Mouse (Mus musculus) CH12.LX (cell line): Measurements from ENCODE around the gene Lypd4. TPM values are rescaled to one million over a fixed set of nuclear protein-coding genes. Genes with fewer than 3 reads are reported as not detected.
A peak's percentile ranks its signal among the peaks of the same experiment; 100 is the strongest.

Experiments
- DNase-seq: peaks from one replicate; pipeline ENCODE4 v3.0.0-alpha.2; 2013; ENCODE audit errors: extremely low read depth
- H3K27ac ChIP-seq: 2 replicates; pipeline ENCODE4 v1.5.1; 2012; ENCODE audit warnings: low read depth, mild to moderate bottlenecking, control low read depth, moderate library complexity; ENCODE audit not compliant: insufficient read depth
- H3K27me3 ChIP-seq: replicated peaks from 2 replicates; pipeline ENCODE3; 2012; ENCODE audit warnings: inconsistent platforms
- H3K36me3 ChIP-seq, 2 experiments: replicated peaks in 1 of 2; 2 replicates each; pipeline versions ENCODE3 to v1.6.1; 2012; ENCODE audit warnings: inconsistent platforms in 1 of 2, low read length in 1 of 2, mild to moderate bottlenecking in 1 of 2, mixed read lengths in 1 of 2, moderate library complexity in 1 of 2; ENCODE audit not compliant: control insufficient read depth in 1 of 2, insufficient read depth in 1 of 2
- H3K4me1 ChIP-seq, 2 experiments: 2 replicates each; pipeline ENCODE4 v1.6.1; 2012; ENCODE audit warnings: inconsistent platforms in 1 of 2, moderate library complexity in 1 of 2; ENCODE audit not compliant: insufficient read depth in 2 of 2, control insufficient read depth in 1 of 2
- H3K4me2 ChIP-seq: 2 replicates; pipeline ENCODE4 v1.6.1; 2012; ENCODE audit warnings: low read depth, mild to moderate bottlenecking, control low read depth; ENCODE audit not compliant: poor library complexity, insufficient read depth, severe bottlenecking
- H3K4me3 ChIP-seq, 3 experiments: fragments of 150-350 bp in 1 of 3; sonication (generic) in 1 of 3; replicated peaks in 1 of 3; 2 replicates each; pipeline versions ENCODE3 to v1.5.1; 2011 to 2012; ENCODE audit warnings: low read depth in 2 of 3, low read length in 2 of 3, mild to moderate bottlenecking in 2 of 3, moderate library complexity in 2 of 3, control low read depth in 1 of 3, improper control_type of control experiment in 1 of 3, inconsistent platforms in 1 of 3, mixed read lengths in 1 of 3; ENCODE audit not compliant: poor library complexity in 1 of 3
- H3K79me2 ChIP-seq: replicated peaks from 2 replicates; pipeline ENCODE4 v1.6.1; 2012; ENCODE audit warnings: mild to moderate bottlenecking, moderate library complexity; ENCODE audit not compliant: control insufficient read depth, poor library complexity, insufficient read depth, severe bottlenecking; ENCODE audit errors: extremely low read depth
- H3K9ac ChIP-seq: 2 replicates; pipeline ENCODE4 v1.6.1; 2012; ENCODE audit warnings: low read depth, mild to moderate bottlenecking, control low read depth, moderate library complexity; ENCODE audit not compliant: insufficient read depth
- H3K9me3 ChIP-seq: replicated peaks from 2 replicates; pipeline ENCODE3; 2012; ENCODE audit warnings: low read length, inconsistent platforms, mixed read lengths
- BHLHE40 ChIP-seq: IDR thresholded peaks from 2 replicates; pipeline ENCODE4 v1.6.1; 2011; ENCODE audit warnings: mild to moderate bottlenecking, low read depth, low read length, improper control_type of control experiment
- CHD1 ChIP-seq: IDR thresholded peaks from 2 replicates; pipeline ENCODE4 v1.6.1; 2012; ENCODE audit warnings: low read depth, low read length, improper control_type of control experiment, inconsistent platforms
- CHD2 ChIP-seq: IDR thresholded peaks from 2 replicates; pipeline ENCODE4 v1.6.1; 2011; ENCODE audit warnings: low read length, improper control_type of control experiment
- E2F4 ChIP-seq: IDR thresholded peaks from 2 replicates; pipeline ENCODE4 v1.6.1; 2011; ENCODE audit warnings: low read depth, low read length, improper control_type of control experiment; ENCODE audit not compliant: insufficient replicate concordance
- ELF1 ChIP-seq: IDR thresholded peaks from 2 replicates; pipeline ENCODE4 v1.6.1; 2014; ENCODE audit warnings: low read depth, mild to moderate bottlenecking, inconsistent platforms, low read length, improper control_type of control experiment
- EP300 ChIP-seq: IDR thresholded peaks from 2 replicates; pipeline ENCODE4 v1.6.1; 2011; ENCODE audit warnings: low read length, improper control_type of control experiment
- HCFC1 ChIP-seq: IDR thresholded peaks from 2 replicates; pipeline ENCODE4 v1.6.1; 2012; ENCODE audit warnings: low read depth, mild to moderate bottlenecking, inconsistent platforms, low read length, improper control_type of control experiment
- JUN ChIP-seq: IDR thresholded peaks from 2 replicates; pipeline ENCODE4 v1.6.1; 2011; ENCODE audit warnings: low read depth, mild to moderate bottlenecking, low read length, improper control_type of control experiment, moderate library complexity; ENCODE audit not compliant: insufficient read depth
- JUND ChIP-seq: conservative IDR thresholded peaks from 2 replicates; pipeline ENCODE4 v1.6.1; 2011; ENCODE audit warnings: low read depth, low read length, improper control_type of control experiment
- MAFK ChIP-seq: IDR thresholded peaks from 2 replicates; pipeline ENCODE4 v1.6.1; 2011; ENCODE audit warnings: low read length, improper control_type of control experiment; ENCODE audit not compliant: insufficient replicate concordance
- MAX ChIP-seq: IDR thresholded peaks from 2 replicates; pipeline ENCODE4 v1.6.1; 2011; ENCODE audit warnings: low read length, improper control_type of control experiment
- MAZ ChIP-seq: IDR thresholded peaks from 2 replicates; pipeline ENCODE4 v1.6.1; 2012; ENCODE audit warnings: low read depth, mild to moderate bottlenecking, inconsistent platforms, low read length, improper control_type of control experiment, moderate library complexity
- MEF2A ChIP-seq: IDR thresholded peaks from 2 replicates; pipeline ENCODE4 v1.6.1; 2014; ENCODE audit warnings: low read depth, mild to moderate bottlenecking, inconsistent platforms, low read length, improper control_type of control experiment, borderline replicate concordance
- MXI1 ChIP-seq: IDR thresholded peaks from 2 replicates; pipeline ENCODE4 v1.6.1; 2011; ENCODE audit warnings: mild to moderate bottlenecking, low read depth, low read length, improper control_type of control experiment
- MYC ChIP-seq: IDR thresholded peaks from 2 replicates; pipeline ENCODE4 v1.6.1; 2011; ENCODE audit warnings: low read depth, mild to moderate bottlenecking, improper control_type of control experiment, low read length
- NELFE ChIP-seq: IDR thresholded peaks from 2 replicates; pipeline ENCODE4 v1.6.1; 2011; ENCODE audit warnings: low read depth, low read length, improper control_type of control experiment
- NRF1 ChIP-seq: IDR thresholded peaks from 2 replicates; pipeline ENCODE4 v1.6.1; 2014; ENCODE audit warnings: low read depth, mild to moderate bottlenecking, inconsistent platforms, low read length, improper control_type of control experiment, moderate library complexity
- POLR2A ChIP-seq: IDR thresholded peaks from 2 replicates; pipeline ENCODE4 v1.6.1; 2011; ENCODE audit warnings: low read depth, mild to moderate bottlenecking, improper control_type of control experiment, low read length
- POLR2AphosphoS2 ChIP-seq: IDR thresholded peaks from 2 replicates; pipeline ENCODE4 v1.6.1; 2011; ENCODE audit warnings: low read depth, low read length, improper control_type of control experiment
- RAD21 ChIP-seq: IDR thresholded peaks from 2 replicates; pipeline ENCODE4 v1.6.1; 2011; ENCODE audit warnings: low read depth, mild to moderate bottlenecking, low read length, improper control_type of control experiment, moderate library complexity
- SIN3A ChIP-seq: IDR thresholded peaks from 2 replicates; pipeline ENCODE4 v1.6.1; 2012; ENCODE audit warnings: low read length, improper control_type of control experiment, inconsistent platforms
- TBP ChIP-seq: conservative IDR thresholded peaks from 2 replicates; pipeline ENCODE4 v1.6.1; 2011; ENCODE audit warnings: low read depth, low read length, improper control_type of control experiment
- TCF12 ChIP-seq: IDR thresholded peaks from 2 replicates; pipeline ENCODE4 v1.6.1; 2014; ENCODE audit warnings: low read depth, mild to moderate bottlenecking, inconsistent platforms, low read length, improper control_type of control experiment
- UBTF ChIP-seq: IDR thresholded peaks from 2 replicates; pipeline ENCODE4 v1.6.1; 2012; ENCODE audit warnings: low read depth, mild to moderate bottlenecking, inconsistent platforms, low read length, improper control_type of control experiment, moderate library complexity
- USF1 ChIP-seq: IDR thresholded peaks from 2 replicates; pipeline ENCODE4 v1.6.1; 2014; ENCODE audit warnings: low read depth, mild to moderate bottlenecking, inconsistent platforms, low read length, improper control_type of control experiment
- ZC3H11A ChIP-seq: IDR thresholded peaks from 2 replicates; pipeline ENCODE4 v1.6.1; 2012; ENCODE audit warnings: low read depth, mild to moderate bottlenecking, inconsistent platforms, low read length, improper control_type of control experiment
- ZNF384 ChIP-seq: IDR thresholded peaks from 2 replicates; pipeline ENCODE4 v1.6.1; 2012; ENCODE audit warnings: low read depth, low read length, improper control_type of control experiment, inconsistent platforms
- dilution Hi-C: fragments of 300-500 bp; cut with MboI; formaldehyde crosslinking; loops from 2 replicates; pipeline ENCODE4 v1.14.3; 2020; ENCODE audit warnings: low sequenced_read_pairs; ENCODE audit not compliant: extremely low pct_unique_long_range_greater_than_20kb, extremely low pct_ligation_motif_present
- in situ Hi-C: fragments of 300-500 bp; cut with MboI; formaldehyde crosslinking; loops from 3 replicates; pipeline ENCODE4 v1.14.3; 2019; ENCODE audit warnings: low sequenced_read_pairs, low pct_ligation_motif_present, low pct_unique_long_range_greater_than_20kb, mixed read lengths
- polyA plus RNA-seq: library from polyadenylated mRNA; unstranded; fragments of >175 nt; gene quantifications from 2 replicates; pipeline ENCODE4 v1.2.1, GENCODE M21; 2012; ENCODE audit warnings: low read depth; ENCODE audit not compliant: insufficient read length
- total RNA-seq, 2 experiments: library from RNA; depleted of rRNA; stranded (reverse); fragments of 300-350 nt in 1 of 2; fragments of >200 nt in 1 of 2; gene quantifications; 2 replicates each; pipeline ENCODE4 v1.2.3; 2012 to 2014

Lypd4 gene
- total and polyA plus RNA-seq, 3 experiments: not detected

DNA sequence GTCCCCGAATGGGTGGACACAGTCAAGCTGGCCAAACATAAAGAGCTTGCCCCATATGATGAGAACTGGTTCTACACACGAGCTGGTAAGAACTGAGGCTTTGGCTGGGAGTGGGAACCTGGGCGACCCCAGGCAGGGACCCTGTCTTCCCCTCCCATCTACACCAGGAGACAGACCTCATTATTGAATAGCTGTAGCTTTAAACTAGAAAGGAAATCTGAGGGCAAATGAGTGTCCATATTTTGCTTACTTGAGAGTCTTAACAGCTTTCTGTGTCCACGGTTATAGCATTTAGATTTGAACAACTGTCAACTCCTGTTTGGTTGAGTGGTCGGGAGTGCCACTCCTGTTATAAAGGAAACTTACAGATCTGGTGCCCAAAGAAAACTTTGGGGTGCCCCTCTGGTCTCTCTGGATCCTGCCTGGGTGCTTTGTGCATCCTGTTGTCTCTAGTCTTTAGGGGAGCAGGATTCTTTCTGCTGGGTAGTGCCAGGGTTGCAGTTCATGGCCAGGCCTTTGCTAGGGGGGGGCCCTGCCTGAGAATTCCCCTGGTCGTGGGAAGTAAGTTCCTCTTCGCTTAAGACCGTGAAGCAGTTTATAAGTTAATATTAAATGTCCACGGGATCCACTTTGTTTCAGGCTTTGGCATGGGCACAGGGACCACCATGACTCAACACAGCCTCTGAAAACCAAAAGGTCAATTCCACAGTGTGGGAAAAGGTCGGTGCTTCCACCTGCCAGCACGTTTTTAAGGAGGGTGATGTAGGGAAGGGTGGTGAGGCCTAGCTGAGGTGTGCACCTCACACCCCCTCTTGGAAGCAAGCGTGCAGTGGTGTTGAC, 15.9 kb upstream of the Lypd4 start:
- DNase-seq: no peak
- peak overlapping the region; percentile 33; the same call in 1 of the 2 replicates for H3K27ac ChIP-seq
- no peaks in the 10 kb centered on the region for H3K27me3 ChIP-seq
- in situ Hi-C loops: loop anchor here (5.0 kb wide), 1 partner anchor 67 kb away; no protein-coding TSS in a partner anchor
- no peaks in the 10 kb centered on the region for H3K9me3 ChIP-seq
- peaks cover 42% of the 10 kb centered on the region for H3K79me2 ChIP-seq
- TF ChIP-seq EP300 (0 out of 2 replicates have a peak, but pooled peaks have one; percentile 29), POLR2A (0 out of 2 replicates have a peak, but pooled peaks have one; percentile 7), MAFK (0 out of 2 replicates have a peak, but pooled peaks have one; percentile 5), ELF1 (no peak), MYC (0 out of 2 replicates have a peak, but pooled peaks have one; percentile 13), BHLHE40 (0 out of 2 replicates have a peak, but pooled peaks have one; percentile 21)
- H3K9ac ChIP-seq: peak overlapping the region; percentile 100
- dilution Hi-C loops: no loop called here
- H3K4me3 ChIP-seq: peak overlapping the region; percentile 99 to 100 (median 100)
- H3K4me2 ChIP-seq: peak overlapping the region; percentile 94
- H3K36me3 ChIP-seq: peaks cover 51 to 59% of the 10 kb centered on the region in 2 experiments
- peaks cover 0 to 36% of the 10 kb centered on the region in 2 experiments; a peak in 2 of 4 replicates for H3K4me1 ChIP-seq

DNA sequence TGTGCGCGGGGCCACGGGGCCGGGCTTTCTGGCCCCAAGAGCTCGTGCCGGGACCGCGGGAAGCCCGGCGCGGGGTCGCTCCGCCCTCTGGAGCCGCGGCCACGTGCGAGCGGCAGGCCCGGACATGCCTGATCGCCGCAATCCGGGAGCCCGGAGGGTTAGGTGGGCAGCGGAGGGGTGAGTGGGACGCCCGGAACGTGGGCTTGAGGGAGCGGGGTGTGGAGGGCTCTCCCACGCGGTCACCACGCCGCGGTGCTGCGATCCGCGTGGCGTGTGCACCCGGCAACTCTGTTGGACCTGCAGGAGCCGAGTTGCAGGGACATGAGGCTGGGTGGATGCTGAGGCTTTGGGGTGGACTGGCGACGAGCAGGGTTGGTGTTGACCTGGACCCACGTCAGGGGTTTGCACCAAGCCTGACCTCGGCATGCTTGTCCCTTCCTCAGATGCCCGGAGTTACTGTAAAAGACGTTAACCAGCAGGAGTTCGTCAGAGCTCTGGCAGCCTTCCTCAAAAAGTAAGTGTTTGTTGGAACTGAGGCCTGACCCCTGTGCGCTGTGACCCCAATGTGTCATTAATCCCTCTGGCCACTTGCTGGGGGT, 15.1 kb upstream of the Lypd4 start:
- H3K36me3 ChIP-seq: peaks cover 43 to 50% of the 10 kb centered on the region in 2 experiments
- no peaks in the 10 kb centered on the region for H3K9me3 ChIP-seq
- H3K4me1 ChIP-seq: peaks cover 0 to 27% of the 10 kb centered on the region in 2 experiments; a peak in 2 of 4 replicates
- H3K4me2 ChIP-seq: peak overlapping the region; percentile 94; the same call in 1 of the 2 replicates
- dilution Hi-C loops (no loop called here), in situ Hi-C loops (loop anchor here (5.0 kb wide), 2 partner anchors 37 to 68 kb away; no protein-coding TSS in a partner anchor)
- H3K9ac ChIP-seq: peak overlapping the region; percentile 100
- H3K4me3 ChIP-seq: peak overlapping the region; percentile 99 to 100 (median 100)
- H3K79me2 ChIP-seq: peaks cover 42% of the 10 kb centered on the region
- no peaks in the 10 kb centered on the region for H3K27me3 ChIP-seq
- peak overlapping the region; percentile 85 for H3K27ac ChIP-seq
- DNase-seq: no peak
- no peak for TF ChIP-seq TBP
- no peak for TF ChIP-seq TCF12
- no peak for TF ChIP-seq ELF1
- peak; percentile 92 for TF ChIP-seq POLR2AphosphoS2
- no peak for TF ChIP-seq RAD21
- no peak for TF ChIP-seq NRF1
- no peak; the same call in 1 of the 2 replicates for TF ChIP-seq POLR2A
- TF ChIP-seq MXI1: peak; percentile 94
- peak; percentile 30; the same call in 1 of the 2 replicates for TF ChIP-seq BHLHE40
- TF ChIP-seq JUND: no peak
- no peak; the same call in 1 of the 2 replicates for TF ChIP-seq MEF2A
- TF ChIP-seq MAFK: no peak
- TF ChIP-seq EP300: no peak
- peak; percentile 17; the same call in 1 of the 2 replicates for TF ChIP-seq NELFE
- TF ChIP-seq USF1: no peak; the same call in 1 of the 2 replicates
- peak; percentile 67; the same call in 1 of the 2 replicates for TF ChIP-seq UBTF
- TF ChIP-seq ZNF384: no peak
- TF ChIP-seq MAX: peak; percentile 93
- no peak for TF ChIP-seq E2F4
- no peak for TF ChIP-seq HCFC1
- no peak for TF ChIP-seq JUN
- no peak for TF ChIP-seq MAZ
- no peak for TF ChIP-seq CHD2
- peak; percentile 83 for TF ChIP-seq CHD1
- peak; percentile 52; the same call in 1 of the 2 replicates for TF ChIP-seq SIN3A
- TF ChIP-seq ZC3H11A: no peak
